Mouse (Mus musculus): Measurements from ENCODE around the gene Gm3618.
"Not testable (repeated sequence)": the region's sequence is repeated elsewhere in the genome, so short reads cannot be mapped to it uniquely, and the experiment has no call there.

Gm3618 gene

GRCm38 (mm10) chr14:6343578-6343977, at the start of gene Gm3618:
Gene Gm3618, minus strand, starts transcription at chr14:6343678.
- CTCF ChIA-PET, result not testable (repeated sequence)

GRCm38 (mm10) chr14:6390219-6390618, 46.7 kb upstream of the Gm3618 start, which contains the start of gene Gm16440:
Gene Gm16440, minus strand, starts transcription at chr14:6390319.
- CTCF ChIA-PET, result not testable (repeated sequence)

GRCm38 (mm10) chr14:6304743-6305142, 38.7 kb downstream of the Gm3618 start, which contains the start of gene Gm21103:
Gene Gm21103, minus strand, starts transcription at chr14:6304843.
- CTCF ChIA-PET, result not testable (repeated sequence)

- CTCF ChIA-PET, result not testable (repeated sequence)
Measured at GRCm38 (mm10) chr14:6286931-6287715, 56.4 kb downstream of the Gm3618 start, which contains the start of gene Gm3411. Gene Gm3411, minus strand, starts transcription at chr14:6287250.

Data from spleen, embryonic (tissue).